15 mouse cellular contexts compared by ENCODE assay signal in the genomic region with DNA sequence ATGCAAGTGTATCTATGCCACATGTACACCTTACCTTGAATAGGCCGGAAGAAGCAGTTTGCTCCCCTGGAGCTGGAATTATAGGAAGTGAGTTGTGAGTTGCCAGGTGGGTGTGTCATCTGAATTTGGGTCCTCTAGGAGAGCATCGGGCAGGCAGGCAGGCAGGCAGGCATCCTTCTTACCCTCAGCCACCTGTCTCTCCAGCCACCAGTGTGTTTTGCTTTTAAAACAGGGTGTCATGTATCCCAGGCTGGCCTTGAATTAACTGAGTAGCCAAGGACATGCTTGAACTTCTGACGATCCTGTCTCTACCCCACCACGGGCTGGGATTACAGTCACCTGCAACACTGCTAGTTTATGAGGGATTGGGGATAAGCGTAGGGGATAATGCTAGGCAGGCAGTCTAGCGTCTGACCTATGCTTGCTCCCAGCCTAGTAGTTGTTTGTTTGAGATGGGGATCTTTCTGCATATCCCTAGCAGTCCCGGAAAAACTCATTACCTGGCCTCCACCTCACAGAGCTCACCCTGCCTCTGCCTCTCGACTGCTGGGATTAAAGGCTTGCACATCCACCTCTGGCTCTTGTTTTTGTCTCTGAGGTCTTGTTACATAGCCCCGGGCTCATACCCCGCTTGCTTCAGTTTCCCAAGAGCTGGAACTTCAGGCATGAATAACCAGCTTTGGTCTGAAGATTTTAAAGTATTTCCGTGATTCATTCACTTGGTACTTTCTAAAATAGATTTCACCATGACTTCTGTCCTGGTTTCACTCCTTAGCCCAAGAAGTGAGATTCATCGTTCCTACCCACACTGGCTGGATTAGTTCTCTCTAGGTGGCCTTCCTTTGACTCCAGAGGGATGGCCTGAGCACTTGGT. TPM values are rescaled to one million over a fixed set of nuclear protein-coding genes. Genes with fewer than 3 reads are reported as not detected.
DNase-seq lines count a peak whose midpoint lies in the region; ATAC-seq and TF ChIP-seq lines count a peak whose summit lies in the region.
"Had no signal": no experiment of that assay in that cellular context is flagged by ENCODE, and none has a peak within 500 bp of the region (broad histone marks: within the 10 kb centered on the region; RNA-seq: fewer than 3 reads in every experiment).

No protein-coding gene starts in this region.

- no peaks in the 10 kb centered on the region for H3K27me3 ChIP-seq in kidney, postnatal 0 days (ENCODE audit: insufficient read depth, low read length)
- no peaks in the 10 kb centered on the region for H3K27me3 ChIP-seq in kidney, embryonic 14.5 days (ENCODE audit: control insufficient read depth, insufficient read depth, low read length)
- H3K27me3 ChIP-seq in stomach, postnatal 0 days (ENCODE audit: control insufficient read depth, insufficient read depth, low read length), result no peaks in the 10 kb centered on the region
- H3K27me3 ChIP-seq: hindbrain, embryonic 15.5 days; limb, embryonic 12.5 days; liver, embryonic 15.5 days; midbrain, embryonic 12.5 days had no signal

- intact Hi-C loops in left cerebral cortex, postnatal 4 days (cut with DNase I), result no loop called here

- no peaks in the 10 kb centered on the region for H3K36me3 ChIP-seq in kidney, postnatal 0 days (ENCODE audit: insufficient read depth, low read length)
- peaks cover 2% of the 10 kb centered on the region; the same call in 1 of the 2 replicates for H3K36me3 ChIP-seq in kidney, embryonic 14.5 days (ENCODE audit: control insufficient read depth, insufficient read depth, low read length)
- no peaks in the 10 kb centered on the region; the same call in none of the 2 replicates for H3K36me3 ChIP-seq in stomach, postnatal 0 days (ENCODE audit: control insufficient read depth, insufficient read depth, low read length)
- H3K36me3 ChIP-seq: hindbrain, embryonic 15.5 days had no signal

- WGBS in kidney, postnatal 0 days, result 58% methylated on average over 12 of the region's 12 CpGs
- 59% methylated on average over 12 of the region's 12 CpGs for WGBS in kidney, embryonic 14.5 days
- 62% methylated on average over 12 of the region's 12 CpGs for WGBS in stomach, postnatal 0 days

- DNase-seq in cerebellum, adult 9-10 months, result peak; percentile 65
- no peak for DNase-seq in cerebellum, adult 11 months
- DNase-seq in kidney, postnatal 0 days (ENCODE audit: low spot score), result peak; percentile 42
- DNase-seq in ZHBTc4 (ENCODE audit: low read depth, low spot score), result peak; percentile 43
- no peak for DNase-seq in stomach, postnatal 0 days (ENCODE audit: low spot score)
- no peak for DNase-seq in retina, postnatal 1 day
- no peak for DNase-seq in left cerebral cortex, postnatal 4 days
- DNase-seq: adrenal gland, postnatal 25 days; kidney, postnatal 14 days had no signal

- H3K9ac ChIP-seq in kidney, postnatal 0 days (ENCODE audit: low read depth, low read length), result no peak overlapping the region
- no peak overlapping the region for H3K9ac ChIP-seq in kidney, embryonic 14.5 days (ENCODE audit: low read depth, low read length)
- H3K9ac ChIP-seq in stomach, postnatal 0 days (ENCODE audit: low read length), result no peak overlapping the region
- H3K9ac ChIP-seq: hindbrain, embryonic 15.5 days; limb, embryonic 12.5 days; liver, embryonic 15.5 days; midbrain, embryonic 12.5 days had no signal

- no peak for TF ChIP-seq CTCF in kidney, postnatal 0 days (IDR thresholded peaks at IDR 0.05; ENCODE audit: low read depth)
- no peak for TF ChIP-seq CTCF in stomach, postnatal 0 days (IDR thresholded peaks at IDR 0.05; ENCODE audit: low read depth)

- no peak overlapping the region for H3K4me3 ChIP-seq in kidney, postnatal 0 days (replicated peaks; ENCODE audit: low read depth, low read length)
- no peak overlapping the region for H3K4me3 ChIP-seq in kidney, embryonic 14.5 days (ENCODE audit: low read length)
- no peak overlapping the region for H3K4me3 ChIP-seq in stomach, postnatal 0 days (ENCODE audit: low read depth, low read length)
- H3K4me3 ChIP-seq: hindbrain, embryonic 15.5 days; limb, embryonic 12.5 days; liver, embryonic 15.5 days; midbrain, embryonic 12.5 days had no signal

- no peaks in the 10 kb centered on the region for H3K9me3 ChIP-seq in kidney, postnatal 0 days (replicated peaks; ENCODE audit: low read length)
- no peaks in the 10 kb centered on the region for H3K9me3 ChIP-seq in kidney, embryonic 14.5 days (ENCODE audit: control insufficient read depth, low read length)
- no peaks in the 10 kb centered on the region for H3K9me3 ChIP-seq in stomach, postnatal 0 days (ENCODE audit: control insufficient read depth, low read length)
- H3K9me3 ChIP-seq: hindbrain, embryonic 15.5 days; limb, embryonic 12.5 days; liver, embryonic 15.5 days; midbrain, embryonic 12.5 days had no signal

- no peak overlapping the region for H3K4me2 ChIP-seq in kidney, postnatal 0 days (ENCODE audit: low read length)
- H3K4me2 ChIP-seq in kidney, embryonic 14.5 days (replicated peaks; ENCODE audit: low read depth, low read length), result no peak overlapping the region
- no peak overlapping the region for H3K4me2 ChIP-seq in stomach, postnatal 0 days (replicated peaks; ENCODE audit: low read depth)
- H3K4me2 ChIP-seq: hindbrain, embryonic 15.5 days; limb, embryonic 12.5 days; liver, embryonic 15.5 days; midbrain, embryonic 12.5 days had no signal

- peaks cover 4% of the 10 kb centered on the region; the same call in 1 of the 2 replicates for H3K4me1 ChIP-seq in kidney, postnatal 0 days (replicated peaks; ENCODE audit: insufficient read depth, low read length)
- H3K4me1 ChIP-seq in kidney, embryonic 14.5 days (ENCODE audit: control insufficient read depth, insufficient read depth, low read length), result 0 out of 2 replicates have a peak, but pooled peaks cover 2% of the 10 kb centered on the region
- 0 out of 2 replicates have a peak, but pooled peaks cover 3% of the 10 kb centered on the region for H3K4me1 ChIP-seq in stomach, postnatal 0 days (replicated peaks; ENCODE audit: control insufficient read depth, insufficient read depth)
- H3K4me1 ChIP-seq: limb, embryonic 12.5 days; midbrain, embryonic 12.5 days had no signal

- TF ChIP-seq EP300 in stomach, postnatal 0 days (optimal IDR thresholded peaks at IDR 0.05), result no peak

- no peak overlapping the region for H3K27ac ChIP-seq in kidney, postnatal 0 days
- H3K27ac ChIP-seq in kidney, embryonic 14.5 days (ENCODE audit: low read depth, low read length), result no peak overlapping the region
- H3K27ac ChIP-seq in stomach, postnatal 0 days (replicated peaks), result 0 out of 2 replicates have a peak overlapping the region, but pooled peaks have one; percentile 1
- H3K27ac ChIP-seq: hindbrain, embryonic 15.5 days; limb, embryonic 12.5 days; liver, embryonic 15.5 days; midbrain, embryonic 12.5 days had no signal

- no peak for ATAC-seq in kidney, postnatal 0 days (replicated peaks; ENCODE audit: low FRiP score, low read depth)
- no peak for ATAC-seq in kidney, embryonic 14.5 days (ENCODE audit: low FRiP score, low TSS enrichment)
- no peak for ATAC-seq in stomach, postnatal 0 days (ENCODE audit: low FRiP score, low TSS enrichment)
- ATAC-seq: CD4-positive, CD25-positive, alpha-beta regulatory T cell, adult 4 months had no signal

RNA-seq across cellular contexts. Expression of gene Btg1, which starts 15.7 kb away (rescaled TPM):
- polyA plus RNA-seq in kidney, postnatal 0 days (2015; fragmentation: Nextera tagmentation; extraction: Ambion mirVana), result 54.7 and 59.5 TPM in 2 replicates
- 47.3 and 55.9 TPM in 2 replicates for polyA plus RNA-seq in kidney, embryonic 14.5 days (2014; fragmentation: Nextera tagmentation; extraction: Ambion mirVana)
- 59.8 and 63.0 TPM in 2 replicates for polyA plus RNA-seq in stomach, postnatal 0 days (2015; fragmentation: Nextera tagmentation; extraction: Ambion mirVana)
- total RNA-seq in left cerebral cortex, postnatal 4 days (2021), result 10 to 100 TPM; 46.8 to 48.7 TPM

Comparison
In these comparisons a context has a peak if more than half of its experiments do, and no peak if none do; other contexts are left out.
1. DNase-seq: peak in cerebellum, adult 9-10 months (single experiment), kidney, postnatal 0 days (single experiment) and ZHBTc4 (single experiment); none in cerebellum, adult 11 months (single experiment), stomach, postnatal 0 days (single experiment), retina, postnatal 1 day (single experiment) and left cerebral cortex, postnatal 4 days (single experiment).